Mouse (Mus musculus) liver, embryonic 12.5 days (tissue): ENCODE data around the gene Tekt3. TPM values are rescaled to one million over a fixed set of nuclear protein-coding genes. Genes with fewer than 3 reads are reported as not detected.

Experiments used
- ATAC-seq: fragments of 200-750 bp; cut with Nextera tagmentation; 2 replicates; pipeline ENCODE4 v1.8.0; 2017; ENCODE audit warnings: moderate number of reproducible peaks, mild to moderate bottlenecking, moderate library complexity
- H3K27ac ChIP-seq: fragments of 300-500 bp; sonication (generic); 2 replicates; pipeline ENCODE4 v1.5.1; 2016; ENCODE audit warnings: mild to moderate bottlenecking
- H3K27me3 ChIP-seq: fragments of 300-500 bp; sonication (generic); replicated peaks from 2 replicates; pipeline ENCODE4 v1.6.1; 2016; ENCODE audit warnings: mild to moderate bottlenecking, moderate library complexity
- H3K36me3 ChIP-seq: fragments of 300-500 bp; sonication (generic); 2 replicates; pipeline ENCODE4 v1.6.1; 2016; ENCODE audit warnings: mild to moderate bottlenecking, moderate library complexity
- H3K4me1 ChIP-seq: fragments of 300-500 bp; sonication (generic); 2 replicates; pipeline ENCODE4 v1.6.1; 2016
- H3K4me2 ChIP-seq: fragments of 300-500 bp; sonication (generic); 2 replicates; pipeline ENCODE4 v1.6.1; 2016; ENCODE audit warnings: mild to moderate bottlenecking, moderate library complexity
- H3K4me3 ChIP-seq: fragments of 300-500 bp; sonication (generic); 2 replicates; pipeline ENCODE4 v1.5.1; 2016; ENCODE audit warnings: mild to moderate bottlenecking, moderate library complexity
- H3K9ac ChIP-seq: fragments of 300-500 bp; sonication (generic); 2 replicates; pipeline ENCODE4 v1.6.1; 2016; ENCODE audit warnings: mild to moderate bottlenecking, moderate library complexity
- H3K9me3 ChIP-seq: fragments of 300-500 bp; sonication (generic); replicated peaks from 2 replicates; pipeline ENCODE4 v1.6.1; 2016; ENCODE audit warnings: mild to moderate bottlenecking, moderate library complexity
- WGBS: fragments of 180-500 bp; shearing (Covaris S2); methylation state at CpG from one replicate; pipeline ENCODE4 v1.1.7; 2016; ENCODE audit not compliant: insufficient replicate concordance; 5-methylcytosine and 5-hydroxymethylcytosine counted together
- polyA plus RNA-seq: library from polyadenylated mRNA; unstranded; fragments of >200 nt; fragmentation: Nextera tagmentation; extraction: Ambion mirVana; gene quantifications from 2 replicates; pipeline ENCODE4 v1.2.1, GENCODE M21; 2016

The Tekt3 gene
- polyA plus RNA-seq, 1 experiment from 2014 or later: not detected

DNA sequence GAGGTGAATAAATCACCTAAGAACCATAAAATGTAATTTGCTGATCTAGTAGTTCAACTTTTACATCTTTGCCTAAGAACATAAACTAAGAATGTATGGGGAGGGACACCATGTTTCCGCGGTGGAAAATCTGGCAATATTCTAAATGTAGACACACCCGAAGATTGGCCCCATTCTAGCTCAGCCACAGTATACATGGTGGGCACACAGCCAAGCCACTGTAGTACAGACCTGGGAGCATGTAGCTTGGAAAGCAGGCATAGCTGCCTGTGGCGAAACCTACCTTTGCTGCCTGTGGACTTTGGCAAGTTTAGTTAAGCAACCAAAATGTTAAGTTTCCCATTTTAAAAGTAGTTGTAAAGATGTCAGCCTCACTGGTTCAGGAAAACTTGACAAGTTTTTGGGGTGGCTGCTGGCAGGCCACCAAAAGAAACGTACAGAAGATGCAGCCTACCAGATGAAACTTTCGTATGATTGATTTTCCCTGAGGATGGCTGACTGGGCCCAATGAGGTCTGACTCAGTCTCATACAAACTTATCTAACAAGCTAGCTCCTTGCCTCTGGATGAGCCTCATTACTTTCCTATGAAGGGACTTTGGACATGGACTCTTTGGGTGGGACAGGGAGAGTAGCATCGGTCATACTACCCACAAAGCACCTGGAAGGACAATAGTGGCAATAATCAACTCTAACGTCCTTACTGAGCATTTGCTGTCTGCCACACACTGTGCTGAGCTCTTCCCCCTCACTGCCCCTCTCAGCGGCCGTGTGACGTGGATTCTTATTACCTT is 25.8 kb upstream of the Tekt3 start:
- H3K27ac ChIP-seq: no peak overlapping the region
- H3K4me1 ChIP-seq: no peaks in the 10 kb centered on the region
- no peak overlapping the region for H3K4me3 ChIP-seq
- no peaks in the 10 kb centered on the region for H3K36me3 ChIP-seq
- H3K9ac ChIP-seq: no peak overlapping the region
- ATAC-seq: no peak
- H3K27me3 ChIP-seq: peaks cover 4% of the 10 kb centered on the region; the same call in 1 of the 2 replicates
- 64% methylated on average over 11 of the region's 11 CpGs for WGBS
- no peak overlapping the region for H3K4me2 ChIP-seq
- H3K9me3 ChIP-seq: no peaks in the 10 kb centered on the region

DNA sequence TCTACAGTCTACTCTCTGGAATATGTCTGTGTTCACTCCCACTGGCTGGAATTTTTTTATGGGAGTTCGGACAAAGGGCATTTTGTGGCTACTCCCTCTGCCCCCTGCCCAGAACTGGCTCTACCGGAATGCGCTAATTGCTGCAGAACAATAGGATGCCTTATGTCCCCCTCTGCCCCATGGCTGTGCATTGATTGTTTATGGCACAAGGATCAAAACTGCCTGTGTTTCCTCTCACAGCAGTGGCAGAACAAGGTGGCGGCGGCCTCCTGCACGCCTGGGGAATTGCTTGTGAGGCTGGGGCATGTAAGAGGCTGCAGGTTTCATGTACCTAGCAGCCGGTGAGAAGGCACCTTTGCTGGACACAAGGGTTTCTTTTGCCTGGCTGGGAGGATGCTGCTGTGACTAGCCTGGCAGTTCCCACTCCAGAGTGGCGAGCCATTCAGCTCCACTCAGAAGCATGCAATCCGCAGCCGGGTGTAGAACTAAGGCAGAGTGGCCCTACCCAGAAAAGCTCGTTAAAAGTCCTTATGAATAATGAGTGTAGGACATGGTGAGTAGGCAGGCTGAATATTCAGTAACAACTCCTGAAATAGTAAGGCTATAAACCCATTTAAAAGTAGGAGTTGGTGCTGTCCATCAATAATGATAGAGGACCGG is 21.3 kb upstream of the Tekt3 start:
- no peak overlapping the region for H3K4me3 ChIP-seq
- H3K36me3 ChIP-seq: no peaks in the 10 kb centered on the region
- H3K9ac ChIP-seq: no peak overlapping the region
- no peak for ATAC-seq
- H3K27me3 ChIP-seq: peaks cover 7% of the 10 kb centered on the region; the same call in 1 of the 2 replicates
- peak overlapping the region; percentile 58; the same call in 1 of the 2 replicates for H3K27ac ChIP-seq
- 67% methylated on average over 12 of the region's 12 CpGs for WGBS
- no peaks in the 10 kb centered on the region for H3K9me3 ChIP-seq
- H3K4me1 ChIP-seq: no peaks in the 10 kb centered on the region
- H3K4me2 ChIP-seq: no peak overlapping the region

DNA sequence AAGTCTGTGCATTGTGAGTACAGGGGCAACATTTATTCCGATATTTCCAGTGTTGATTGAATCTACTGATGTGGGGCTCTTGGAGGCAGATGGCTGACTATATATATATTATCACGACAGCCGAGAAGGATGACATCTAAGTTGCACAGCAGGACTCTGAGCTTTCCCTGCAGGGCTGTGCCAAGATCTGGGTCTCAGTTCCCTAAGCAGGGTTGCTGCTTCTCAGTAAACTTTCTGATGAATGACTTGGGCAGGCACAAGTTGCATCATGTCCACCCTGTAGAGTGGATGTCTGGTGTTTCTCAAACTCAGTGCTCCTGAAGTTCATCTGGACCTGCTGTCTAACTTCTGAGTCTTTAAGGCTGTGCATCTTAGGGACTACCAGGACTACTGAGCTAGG is 15.7 kb upstream of the Tekt3 start:
- ATAC-seq: no peak
- H3K36me3 ChIP-seq: no peaks in the 10 kb centered on the region
- H3K9ac ChIP-seq: no peak overlapping the region
- H3K27ac ChIP-seq: no peak overlapping the region
- no peaks in the 10 kb centered on the region for H3K4me1 ChIP-seq
- 39% methylated on average over 3 of the region's 3 CpGs for WGBS
- no peak overlapping the region for H3K4me3 ChIP-seq
- H3K4me2 ChIP-seq: no peak overlapping the region
- H3K9me3 ChIP-seq: no peaks in the 10 kb centered on the region
- peaks cover 1% of the 10 kb centered on the region; the same call in 1 of the 2 replicates for H3K27me3 ChIP-seq

DNA sequence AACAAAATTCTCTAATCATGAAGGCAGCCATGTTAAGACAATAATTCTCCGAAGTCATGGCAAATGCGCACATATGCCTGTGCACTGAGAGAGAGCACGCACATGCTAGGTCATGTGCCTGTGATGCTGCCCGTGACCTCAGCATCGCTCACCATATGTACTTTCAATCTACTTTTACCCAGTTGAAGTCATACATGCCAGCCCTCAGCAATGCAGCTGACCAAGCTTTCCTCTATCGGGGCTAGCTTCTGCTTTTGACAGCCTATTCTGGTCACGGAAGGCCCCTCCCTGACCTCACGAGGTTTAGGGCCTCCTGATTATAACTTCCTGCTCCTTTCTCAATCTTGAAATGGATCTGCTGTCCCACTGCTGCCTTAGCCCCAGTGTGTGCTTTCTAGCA is 15.1 kb upstream of the Tekt3 start:
- ATAC-seq: no peak
- H3K9me3 ChIP-seq: no peaks in the 10 kb centered on the region
- no peaks in the 10 kb centered on the region for H3K4me1 ChIP-seq
- H3K27me3 ChIP-seq: no peaks in the 10 kb centered on the region; the same call in 1 of the 2 replicates
- no peak overlapping the region for H3K27ac ChIP-seq
- no peak overlapping the region for H3K4me2 ChIP-seq
- no peaks in the 10 kb centered on the region for H3K36me3 ChIP-seq
- 41% methylated on average over 8 of the region's 8 CpGs for WGBS
- H3K9ac ChIP-seq: no peak overlapping the region
- H3K4me3 ChIP-seq: no peak overlapping the region

DNA sequence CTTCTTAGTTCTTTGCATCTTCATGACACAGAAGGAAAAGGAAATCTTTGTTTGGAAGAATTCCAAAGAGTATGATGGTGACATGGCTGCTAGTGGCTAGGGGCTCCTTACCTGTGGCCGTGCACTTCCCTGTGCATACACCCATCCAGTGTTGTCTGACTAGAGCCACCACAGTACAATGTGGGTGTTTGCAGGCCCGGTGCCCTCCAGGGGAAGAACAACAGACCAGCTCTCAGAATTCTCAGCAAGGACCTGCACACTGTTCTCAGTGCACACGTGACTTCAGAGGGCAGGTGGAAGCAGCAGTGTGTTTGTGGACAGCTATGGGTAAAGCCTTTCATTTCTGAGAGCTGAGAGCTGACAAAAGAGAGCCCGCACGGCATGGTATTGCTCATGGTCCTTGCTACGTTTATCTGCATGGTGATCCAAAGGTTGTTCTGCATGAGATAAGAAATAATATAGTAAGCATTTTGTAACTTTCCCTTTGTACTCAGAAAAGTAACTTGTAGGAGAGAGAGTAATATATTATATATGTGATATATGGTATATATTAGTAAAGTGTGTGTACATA is 11.0 kb upstream of the Tekt3 start:
- no peak overlapping the region for H3K9ac ChIP-seq
- ATAC-seq: no peak
- no peak overlapping the region for H3K27ac ChIP-seq

DNA sequence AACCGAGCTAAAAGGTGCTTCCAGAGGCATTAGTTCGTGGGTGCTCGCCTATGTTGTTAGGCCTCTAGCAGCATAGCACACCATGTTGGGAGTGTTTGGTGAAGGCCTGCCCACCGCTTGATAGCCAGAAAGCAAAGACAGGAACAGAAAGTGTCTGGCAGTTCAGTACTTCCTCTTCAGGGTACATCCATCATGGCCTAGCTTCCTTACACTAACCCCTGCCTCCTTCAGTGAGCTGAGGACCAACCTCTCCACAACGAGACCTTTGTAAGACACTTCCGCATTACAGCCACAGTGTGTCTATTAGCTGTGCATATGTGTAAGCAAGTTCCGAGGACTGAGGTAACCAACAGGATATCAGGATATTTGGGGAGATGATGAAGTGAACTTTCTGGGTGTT is 10.4 kb upstream of the Tekt3 start:
- H3K36me3 ChIP-seq: no peaks in the 10 kb centered on the region
- no peak overlapping the region for H3K27ac ChIP-seq
- H3K27me3 ChIP-seq: peaks cover 3% of the 10 kb centered on the region; the same call in 1 of the 2 replicates
- no peaks in the 10 kb centered on the region for H3K9me3 ChIP-seq
- no peaks in the 10 kb centered on the region for H3K4me1 ChIP-seq
- WGBS: 48% methylated on average over 7 of the region's 7 CpGs
- H3K4me2 ChIP-seq: no peak overlapping the region
- no peak for ATAC-seq
- H3K9ac ChIP-seq: no peak overlapping the region
- H3K4me3 ChIP-seq: no peak overlapping the region

More for the DNA sequence above, 11.0 kb upstream of the Tekt3 start:
- Histone ChIP-seq H3K27me3 (peaks cover 3% of the 10 kb centered on the region; the same call in 1 of the 2 replicates), H3K4me1 (no peaks in the 10 kb centered on the region), H3K9me3 (no peaks in the 10 kb centered on the region), H3K36me3 (no peaks in the 10 kb centered on the region), H3K4me2 (no peak overlapping the region), H3K4me3 (no peak overlapping the region)
- 68% methylated on average over 6 of the region's 6 CpGs for WGBS

DNA sequence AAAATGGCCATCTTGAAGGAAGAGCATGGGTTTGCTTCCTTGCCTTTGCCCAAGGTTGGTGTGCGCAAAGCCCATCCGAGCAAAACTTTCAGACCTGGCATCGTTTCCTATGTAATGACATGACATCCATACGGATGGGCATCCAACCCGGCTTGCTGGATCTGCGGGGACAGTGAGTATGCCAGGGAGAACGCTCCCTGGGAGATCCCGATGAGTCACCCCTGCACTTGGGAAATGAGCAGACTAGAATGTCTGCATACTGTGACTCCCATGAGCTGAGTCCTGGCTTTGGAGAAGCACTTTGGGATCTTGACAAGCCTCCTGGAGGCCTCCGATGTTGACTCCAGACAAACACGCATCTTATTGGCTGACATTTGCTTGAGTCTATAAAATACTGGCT is 9.5 kb upstream of the Tekt3 start:
- Histone ChIP-seq H3K27ac (no peak overlapping the region), H3K36me3 (no peaks in the 10 kb centered on the region), H3K4me2 (no peak overlapping the region), H3K9ac (no peak overlapping the region), H3K4me3 (no peak overlapping the region), H3K4me1 (no peaks in the 10 kb centered on the region), H3K9me3 (no peaks in the 10 kb centered on the region), H3K27me3 (peaks cover 3% of the 10 kb centered on the region; the same call in 1 of the 2 replicates)
- ATAC-seq: no peak
- WGBS: 86% methylated on average over 10 of the region's 10 CpGs

DNA sequence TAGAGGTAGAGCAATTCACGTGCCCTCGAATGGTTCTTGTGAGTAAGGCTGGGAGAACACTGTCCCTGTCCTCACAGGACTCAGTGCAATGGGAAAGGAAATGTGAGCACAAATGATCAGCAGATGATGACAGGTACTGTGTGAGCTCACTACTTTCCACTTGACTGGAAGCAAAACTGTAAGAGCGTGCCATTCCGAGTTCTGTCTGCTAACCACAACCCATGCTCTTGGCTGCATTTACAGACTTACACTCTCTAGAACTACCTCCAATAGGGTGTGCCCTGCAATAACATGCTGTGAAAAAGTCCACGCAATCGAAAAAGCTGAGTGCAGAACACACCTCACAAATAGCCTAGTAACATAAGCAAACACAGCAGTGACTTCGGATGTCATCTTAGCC is 5.9 kb upstream of the Tekt3 start:
- Histone ChIP-seq H3K4me2 (no peak overlapping the region), H3K9me3 (no peaks in the 10 kb centered on the region), H3K27me3 (peaks cover 28% of the 10 kb centered on the region), H3K27ac (no peak overlapping the region), H3K9ac (no peak overlapping the region), H3K4me1 (no peaks in the 10 kb centered on the region), H3K4me3 (no peak overlapping the region), H3K36me3 (no peaks in the 10 kb centered on the region)
- no peak for ATAC-seq
- 67% methylated on average over 7 of the region's 7 CpGs for WGBS

DNA sequence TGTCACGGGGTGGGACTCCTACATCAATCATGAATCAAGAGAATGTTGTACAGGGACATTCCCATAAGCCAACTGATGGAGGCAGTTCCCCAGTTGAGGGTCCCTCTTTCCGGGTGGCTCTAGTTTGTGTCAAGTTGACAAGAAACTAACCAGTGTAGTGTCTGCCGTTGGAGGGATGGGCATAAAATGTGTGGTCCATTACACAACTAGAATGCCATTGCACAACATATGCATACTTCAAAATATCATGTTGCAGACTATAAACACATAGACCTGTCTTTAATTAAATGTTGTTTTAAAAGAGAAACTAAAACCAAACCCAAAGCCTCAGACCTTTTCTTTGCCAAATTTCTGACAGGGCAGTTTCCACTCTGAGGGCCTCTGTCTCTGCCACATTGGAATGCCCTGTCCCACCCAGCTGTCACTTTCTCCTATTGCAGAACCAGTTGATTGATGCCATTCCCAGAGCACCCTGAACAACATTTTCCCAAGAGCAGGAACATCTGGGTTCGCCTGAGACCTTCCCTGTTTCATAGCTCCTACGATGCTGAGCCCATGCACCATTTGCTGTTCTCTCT is 3.0 kb upstream of the Tekt3 start:
- Histone ChIP-seq H3K36me3 (no peaks in the 10 kb centered on the region), H3K4me2 (no peak overlapping the region), H3K4me1 (no peaks in the 10 kb centered on the region), H3K4me3 (no peak overlapping the region), H3K27ac (no peak overlapping the region), H3K27me3 (peaks cover 39% of the 10 kb centered on the region), H3K9me3 (no peaks in the 10 kb centered on the region), H3K9ac (no peak overlapping the region)
- WGBS: 52% methylated on average over 5 of the region's 5 CpGs
- ATAC-seq: no peak

DNA sequence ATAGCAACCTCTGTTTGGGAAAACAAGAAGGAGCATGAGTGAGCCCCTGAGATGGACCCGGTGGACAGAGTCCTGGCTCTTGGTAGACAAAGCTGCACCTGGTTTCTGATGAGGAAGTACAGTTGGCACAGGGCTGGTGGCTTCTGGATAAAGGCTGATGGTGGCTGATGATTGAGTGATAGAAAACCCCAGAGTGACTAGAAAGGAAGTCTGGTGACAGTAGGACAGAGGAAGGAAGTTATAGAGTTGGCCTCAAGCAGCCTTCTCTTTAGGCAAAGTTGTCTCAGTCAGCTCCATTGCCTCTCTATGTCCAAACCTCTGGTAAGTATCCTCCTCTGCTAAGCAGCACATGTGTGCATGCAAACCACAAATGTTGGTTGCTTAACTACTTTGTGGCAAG is 1.5 kb upstream of the Tekt3 start:
- Histone ChIP-seq H3K4me1 (no peaks in the 10 kb centered on the region), H3K36me3 (no peaks in the 10 kb centered on the region), H3K4me2 (no peak overlapping the region), H3K4me3 (no peak overlapping the region), H3K9me3 (no peaks in the 10 kb centered on the region), H3K9ac (no peak overlapping the region), H3K27me3 (peaks cover 37% of the 10 kb centered on the region), H3K27ac (no peak overlapping the region)
- no peak for ATAC-seq
- 11% methylated on average over 1 of the region's 1 CpGs for WGBS

DNA sequence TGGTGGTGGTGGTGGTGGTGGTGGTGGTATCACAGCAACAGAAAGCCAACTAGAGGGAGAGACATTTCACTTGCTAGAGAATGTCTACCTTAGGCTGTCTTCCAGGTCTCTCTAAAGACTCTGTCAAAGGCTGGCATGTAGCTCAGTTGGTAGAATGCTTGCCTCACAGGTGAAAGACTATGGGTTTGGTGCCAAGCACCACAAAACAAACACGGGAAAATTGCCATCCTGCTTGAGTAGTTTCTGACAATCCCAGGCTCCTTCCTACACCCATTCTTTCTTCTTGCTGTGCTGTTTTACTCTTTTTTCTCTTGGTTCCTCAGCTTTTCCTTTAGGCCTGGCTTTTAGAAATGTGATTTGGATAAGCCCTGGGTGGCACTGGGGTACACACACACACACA is 5.1 kb downstream of the Tekt3 start:
- Histone ChIP-seq H3K4me3 (no peak overlapping the region), H3K36me3 (no peaks in the 10 kb centered on the region), H3K9ac (no peak overlapping the region), H3K27ac (no peak overlapping the region), H3K4me2 (no peak overlapping the region), H3K4me1 (no peaks in the 10 kb centered on the region), H3K9me3 (no peaks in the 10 kb centered on the region), H3K27me3 (peaks cover 3% of the 10 kb centered on the region; the same call in 1 of the 2 replicates)
- WGBS: 57% methylated on average over 1 of the region's 1 CpGs
- no peak for ATAC-seq

DNA sequence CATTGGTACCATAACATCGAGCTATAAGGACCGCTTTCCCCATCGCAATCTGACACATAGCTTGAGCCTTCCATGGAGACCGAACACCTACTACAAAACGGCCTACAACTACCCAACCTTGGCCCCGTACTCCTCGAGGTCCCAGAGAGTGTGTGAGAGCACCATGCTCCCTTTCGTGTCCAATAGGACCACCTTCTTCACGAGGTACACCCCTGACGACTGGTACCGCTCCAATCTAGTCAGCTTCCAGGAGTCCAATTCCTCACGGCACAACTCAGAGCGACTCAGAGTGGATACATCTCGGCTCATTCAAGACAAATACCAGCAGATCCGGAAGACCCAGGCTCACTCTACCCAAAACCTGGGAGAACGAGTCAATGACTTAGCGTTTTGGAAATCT is 8.6 kb downstream of the Tekt3 start:
- Histone ChIP-seq H3K4me3 (no peak overlapping the region), H3K27ac (no peak overlapping the region), H3K4me2 (no peak overlapping the region), H3K9ac (no peak overlapping the region), H3K9me3 (no peaks in the 10 kb centered on the region), H3K4me1 (no peaks in the 10 kb centered on the region), H3K27me3 (peaks cover 6% of the 10 kb centered on the region; the same call in 1 of the 2 replicates), H3K36me3 (no peaks in the 10 kb centered on the region)
- 77% methylated on average over 17 of the region's 17 CpGs for WGBS
- ATAC-seq: no peak
